In the genomic region with DNA sequence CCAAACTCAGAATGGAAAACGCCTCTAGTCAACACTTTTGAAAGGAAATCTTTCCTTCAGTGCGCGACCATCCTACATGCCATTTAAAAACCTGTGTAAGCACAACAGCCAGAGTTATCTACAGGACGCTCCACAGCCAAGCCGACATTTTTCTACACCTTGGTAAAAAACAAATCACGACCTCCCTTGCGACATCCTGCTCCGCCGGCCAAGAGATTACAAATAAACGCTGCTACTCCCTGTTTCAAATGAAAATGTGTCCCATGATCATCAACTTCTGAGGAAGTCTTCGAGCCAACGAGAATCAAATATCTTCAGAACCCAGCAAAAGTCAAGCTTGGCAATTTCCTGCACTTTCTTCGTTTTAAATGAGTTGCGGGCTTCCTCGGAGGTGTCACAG, we compare ENCODE assay signal across 8 mouse cellular contexts. TPM values are rescaled to one million over a fixed set of nuclear protein-coding genes. Genes with fewer than 3 reads are reported as not detected.
DNase-seq lines count a peak whose midpoint lies in the region; ATAC-seq and TF ChIP-seq lines count a peak whose summit lies in the region.

No protein-coding gene starts in this region.

- peak overlapping the region; percentile 87 for H3K27ac ChIP-seq in left cerebral cortex, adult 2 months
- H3K27ac ChIP-seq in embryonic facial prominence, embryonic 15.5 days (replicated peaks) = peak overlapping the region; percentile 91
- H3K27ac ChIP-seq in limb, embryonic 15.5 days = peak overlapping the region; percentile 92
- peak overlapping the region; percentile 94 for H3K27ac ChIP-seq in neural tube, embryonic 13.5 days (replicated peaks)

- no peak for DNase-seq in left cerebral cortex, adult 2 months (ENCODE audit: extremely low spot score in 1 of 2, low spot score in 2 of 2)
- DNase-seq in left cerebral cortex, adult 18-20 months (ENCODE audit: low spot score in 2 of 2) = no peak
- no peak for DNase-seq in embryo, embryonic 11 days
- DNase-seq in gastrocnemius, adult 18-20 months (ENCODE audit: low spot score) = no peak
- no peak for DNase-seq in spleen, adult 18-20 months

- H3K4me1 ChIP-seq in embryonic facial prominence, embryonic 15.5 days = peaks cover 38% of the 10 kb centered on the region
- peaks cover 36% of the 10 kb centered on the region for H3K4me1 ChIP-seq in limb, embryonic 15.5 days
- H3K4me1 ChIP-seq in neural tube, embryonic 13.5 days (replicated peaks) = peaks cover 56% of the 10 kb centered on the region

- H3K36me3 ChIP-seq in embryonic facial prominence, embryonic 15.5 days = peaks cover 34% of the 10 kb centered on the region
- H3K36me3 ChIP-seq in limb, embryonic 15.5 days = peaks cover 25% of the 10 kb centered on the region
- peaks cover 25% of the 10 kb centered on the region for H3K36me3 ChIP-seq in neural tube, embryonic 13.5 days

- peak overlapping the region; percentile 71 for H3K4me3 ChIP-seq in left cerebral cortex, adult 2 months
- peak overlapping the region; percentile 93 for H3K4me3 ChIP-seq in embryonic facial prominence, embryonic 15.5 days (replicated peaks)
- H3K4me3 ChIP-seq in limb, embryonic 15.5 days = peak overlapping the region; percentile 75
- H3K4me3 ChIP-seq in neural tube, embryonic 13.5 days = peak overlapping the region; percentile 89

- H3K27me3 ChIP-seq in embryonic facial prominence, embryonic 15.5 days = no peaks in the 10 kb centered on the region
- no peaks in the 10 kb centered on the region for H3K27me3 ChIP-seq in limb, embryonic 15.5 days
- no peaks in the 10 kb centered on the region for H3K27me3 ChIP-seq in neural tube, embryonic 13.5 days

- H3K4me2 ChIP-seq in embryonic facial prominence, embryonic 15.5 days (replicated peaks) = peak overlapping the region; percentile 71
- peak overlapping the region; percentile 56 for H3K4me2 ChIP-seq in limb, embryonic 15.5 days
- peak overlapping the region; percentile 89 for H3K4me2 ChIP-seq in neural tube, embryonic 13.5 days

- 3% methylated on average over 15 of the region's 15 CpGs for WGBS in embryonic facial prominence, embryonic 15.5 days
- 1% methylated on average over 15 of the region's 15 CpGs for WGBS in limb, embryonic 15.5 days
- WGBS in neural tube, embryonic 13.5 days = 4% methylated on average over 15 of the region's 15 CpGs

- no peak for ATAC-seq in embryonic facial prominence, embryonic 15.5 days (ENCODE audit: insufficient number of reproducible peaks, low FRiP score, low TSS enrichment, low read depth)
- ATAC-seq in limb, embryonic 15.5 days (ENCODE audit: insufficient number of reproducible peaks, low FRiP score, low TSS enrichment, low read depth) = no peak
- no peak for ATAC-seq in neural tube, embryonic 13.5 days (ENCODE audit: low read depth)

- H3K9me3 ChIP-seq in embryonic facial prominence, embryonic 15.5 days (replicated peaks) = no peaks in the 10 kb centered on the region
- H3K9me3 ChIP-seq in limb, embryonic 15.5 days = no peaks in the 10 kb centered on the region
- H3K9me3 ChIP-seq in neural tube, embryonic 13.5 days = no peaks in the 10 kb centered on the region

- intact Hi-C loops in left cerebral cortex, adult 2 months (cut with DNase I) = no loop called here

- H3K9ac ChIP-seq in embryonic facial prominence, embryonic 15.5 days = peak overlapping the region; percentile 82
- H3K9ac ChIP-seq in limb, embryonic 15.5 days = peak overlapping the region; percentile 75
- peak overlapping the region; percentile 90 for H3K9ac ChIP-seq in neural tube, embryonic 13.5 days

- TF ChIP-seq CTCF in left cerebral cortex, adult 2 months (IDR thresholded peaks at IDR 0.05) = no peak

RNA-seq across cellular contexts. Expression of gene Sec16a, which starts 0.6 kb away (rescaled TPM):
- total RNA-seq in left cerebral cortex, adult 2 months (2021) = 10 to 100 TPM; 50.6 to 50.9 TPM
- 10 to 100 TPM; 42.7 to 46.0 TPM for total RNA-seq in left cerebral cortex, adult 18-20 months (2021)
- 25.9 and 27.0 TPM in 2 replicates for polyA plus RNA-seq in embryonic facial prominence, embryonic 15.5 days (2015; fragmentation: Nextera tagmentation; extraction: Ambion mirVana)
- polyA plus RNA-seq in limb, embryonic 15.5 days (2015; fragmentation: Nextera tagmentation; extraction: Ambion mirVana) = 26.2 and 30.5 TPM in 2 replicates
- 18.4 and 20.7 TPM in 2 replicates for polyA plus RNA-seq in neural tube, embryonic 13.5 days (2015; fragmentation: Nextera tagmentation; extraction: Ambion mirVana)
- total RNA-seq in gastrocnemius, adult 18-20 months (2021) = 10 to 100 TPM; 23.5 to 24.8 TPM

RNA-seq across cellular contexts. Expression of gene Inpp5e, which starts 35.4 kb away (rescaled TPM):
- 10 to 100 TPM; 28.1 to 28.2 TPM for total RNA-seq in left cerebral cortex, adult 2 months (2021)
- 10 to 100 TPM; 21.5 to 22.8 TPM for total RNA-seq in left cerebral cortex, adult 18-20 months (2021)
- 23.2 and 25.1 TPM in 2 replicates for polyA plus RNA-seq in embryonic facial prominence, embryonic 15.5 days (2015; fragmentation: Nextera tagmentation; extraction: Ambion mirVana)
- 17.1 and 19.6 TPM in 2 replicates for polyA plus RNA-seq in limb, embryonic 15.5 days (2015; fragmentation: Nextera tagmentation; extraction: Ambion mirVana)
- 24.6 and 25.5 TPM in 2 replicates for polyA plus RNA-seq in neural tube, embryonic 13.5 days (2015; fragmentation: Nextera tagmentation; extraction: Ambion mirVana)
- total RNA-seq in gastrocnemius, adult 18-20 months (2021) = 1 to 10 TPM; 8.6 to 9.2 TPM

RNA-seq across cellular contexts. Expression of gene Pmpca, which starts 55.2 kb away (rescaled TPM):
- 10 to 100 TPM; 93.6 to 94.4 TPM for total RNA-seq in left cerebral cortex, adult 2 months (2021)
- total RNA-seq in left cerebral cortex, adult 18-20 months (2021) = 10 to 100 TPM; 91.5 to 95.8 TPM
- 90.4 and 92.6 TPM in 2 replicates for polyA plus RNA-seq in embryonic facial prominence, embryonic 15.5 days (2015; fragmentation: Nextera tagmentation; extraction: Ambion mirVana)
- 91.1 and 95.2 TPM in 2 replicates for polyA plus RNA-seq in limb, embryonic 15.5 days (2015; fragmentation: Nextera tagmentation; extraction: Ambion mirVana)
- polyA plus RNA-seq in neural tube, embryonic 13.5 days (2015; fragmentation: Nextera tagmentation; extraction: Ambion mirVana) = 96.5 and 97.6 TPM in 2 replicates
- total RNA-seq in gastrocnemius, adult 18-20 months (2021) = 100 to 1,000 TPM; 131 to 133 TPM

RNA-seq across cellular contexts. Expression of gene Entr1, which starts 55.3 kb away (rescaled TPM):
- total RNA-seq in left cerebral cortex, adult 2 months (2021) = 100 to 1,000 TPM; 152 to 164 TPM
- total RNA-seq in left cerebral cortex, adult 18-20 months (2021) = 100 to 1,000 TPM; 139 to 145 TPM
- polyA plus RNA-seq in embryonic facial prominence, embryonic 15.5 days (2015; fragmentation: Nextera tagmentation; extraction: Ambion mirVana) = 120 and 141 TPM in 2 replicates
- polyA plus RNA-seq in limb, embryonic 15.5 days (2015; fragmentation: Nextera tagmentation; extraction: Ambion mirVana) = 111 and 121 TPM in 2 replicates
- polyA plus RNA-seq in neural tube, embryonic 13.5 days (2015; fragmentation: Nextera tagmentation; extraction: Ambion mirVana) = 158 and 164 TPM in 2 replicates
- 10 to 100 TPM; 24.3 to 25.6 TPM for total RNA-seq in gastrocnemius, adult 18-20 months (2021)
